Mouse (Mus musculus): ENCODE results near the gene Krr1. TPM values are rescaled to one million over a fixed set of nuclear protein-coding genes. Genes with fewer than 3 reads are reported as not detected.
"Not testable (repeated sequence)": the region's sequence is repeated elsewhere in the genome, so short reads cannot be mapped to it uniquely, and the experiment has no call there.

Gene Krr1
- polyA plus RNA-seq, 1 experiment = 8.9 TPM

- 79% methylated on average over 2 of the region's 2 CpGs for WGBS
- H3K4me3 ChIP-seq (ENCODE audit: control insufficient read depth, insufficient read depth, low read length) = no peak overlapping the region
- no peak for TF ChIP-seq POLR2A (IDR thresholded peaks at IDR 0.05; ENCODE audit: control insufficient read depth, extremely low read depth, insufficient read depth, low read length, poor library complexity)
- TF ChIP-seq CTCF (IDR thresholded peaks at IDR 0.05; ENCODE audit: borderline replicate concordance, control insufficient read depth, extremely low read depth, insufficient read depth, low read length, poor library complexity) = no peak
- H3K27me3 ChIP-seq (ENCODE audit: control insufficient read depth, insufficient read depth, low read length) = no peaks in the 10 kb centered on the region
- peaks cover 13% of the 10 kb centered on the region for H3K4me1 ChIP-seq (replicated peaks; ENCODE audit: control insufficient read depth, insufficient read depth, low read length)
- H3K27ac ChIP-seq (ENCODE audit: control insufficient read depth, insufficient read depth, low read length) = no peak overlapping the region
- no peaks in the 10 kb centered on the region for H3K36me3 ChIP-seq (ENCODE audit: control insufficient read depth, insufficient read depth, low read length)
- no peak for DNase-seq
These were observed 28.9 kb downstream of the Krr1 start for GRCm38 (mm10) chr10:112001350-112001749.

GRCm38 (mm10) chr10:112001756-112002520 is 29.5 kb downstream of the Krr1 start:
- no peak overlapping the region for H3K4me3 ChIP-seq (ENCODE audit: control insufficient read depth, insufficient read depth, low read length)
- peaks cover 13% of the 10 kb centered on the region for H3K4me1 ChIP-seq (replicated peaks; ENCODE audit: control insufficient read depth, insufficient read depth, low read length)
- peak overlapping the region; percentile 42; the same call in 1 of the 2 replicates for H3K27ac ChIP-seq (ENCODE audit: control insufficient read depth, insufficient read depth, low read length)
- H3K36me3 ChIP-seq (ENCODE audit: control insufficient read depth, insufficient read depth, low read length) = no peaks in the 10 kb centered on the region
- TF ChIP-seq CTCF (IDR thresholded peaks at IDR 0.05; ENCODE audit: borderline replicate concordance, control insufficient read depth, extremely low read depth, insufficient read depth, low read length, poor library complexity) (no peak), POLR2A (IDR thresholded peaks at IDR 0.05; ENCODE audit: control insufficient read depth, extremely low read depth, insufficient read depth, low read length, poor library complexity) (no peak)
- DNase-seq = peak; percentile 8
- WGBS = 17% methylated on average over 9 of the region's 9 CpGs
- H3K27me3 ChIP-seq (ENCODE audit: control insufficient read depth, insufficient read depth, low read length) = no peaks in the 10 kb centered on the region

- no peaks in the 10 kb centered on the region for H3K36me3 ChIP-seq (ENCODE audit: control insufficient read depth, insufficient read depth, low read length)
- H3K27me3 ChIP-seq (ENCODE audit: control insufficient read depth, insufficient read depth, low read length) = no peaks in the 10 kb centered on the region
- WGBS = 8% methylated on average over 9 of the region's 9 CpGs
- no peak for TF ChIP-seq POLR2A (IDR thresholded peaks at IDR 0.05; ENCODE audit: control insufficient read depth, extremely low read depth, insufficient read depth, low read length, poor library complexity)
- TF ChIP-seq CTCF (IDR thresholded peaks at IDR 0.05; ENCODE audit: borderline replicate concordance, control insufficient read depth, extremely low read depth, insufficient read depth, low read length, poor library complexity) = no peak
- DNase-seq = peak; percentile 58
- peak within 1 kb of the TSS; percentile 42; the same call in 1 of the 2 replicates for H3K27ac ChIP-seq (ENCODE audit: control insufficient read depth, insufficient read depth, low read length)
- H3K4me1 ChIP-seq (replicated peaks; ENCODE audit: control insufficient read depth, insufficient read depth, low read length) = peaks cover 13% of the 10 kb centered on the region
- H3K4me3 ChIP-seq (ENCODE audit: control insufficient read depth, insufficient read depth, low read length) = no peak within 1 kb of the TSS
These were observed 30.2 kb downstream of the Krr1 start, which contains the start of gene Glipr1 for GRCm38 (mm10) chr10:112002544-112003215. Gene Glipr1 (minus strand): TSS chr10:112002631.

GRCm38 (mm10) chr10:112009511-112009910 is 37.0 kb downstream of the Krr1 start:
- not testable (repeated sequence) for H3K27me3 ChIP-seq (ENCODE audit: control insufficient read depth, insufficient read depth, low read length); H3K27ac ChIP-seq (ENCODE audit: control insufficient read depth, insufficient read depth, low read length); H3K36me3 ChIP-seq (ENCODE audit: control insufficient read depth, insufficient read depth, low read length); H3K4me3 ChIP-seq (ENCODE audit: control insufficient read depth, insufficient read depth, low read length); DNase-seq; H3K4me1 ChIP-seq (replicated peaks; ENCODE audit: control insufficient read depth, insufficient read depth, low read length)
- WGBS = 69% methylated on average over 1 of the region's 1 CpGs

- H3K4me3 ChIP-seq (ENCODE audit: control insufficient read depth, insufficient read depth, low read length) = no peak overlapping the region
- H3K27ac ChIP-seq (ENCODE audit: control insufficient read depth, insufficient read depth, low read length) = no peak overlapping the region
- no peak for DNase-seq
- no peaks in the 10 kb centered on the region for H3K4me1 ChIP-seq (replicated peaks; ENCODE audit: control insufficient read depth, insufficient read depth, low read length)
- no peak for TF ChIP-seq CTCF (IDR thresholded peaks at IDR 0.05; ENCODE audit: borderline replicate concordance, control insufficient read depth, extremely low read depth, insufficient read depth, low read length, poor library complexity)
- TF ChIP-seq POLR2A (IDR thresholded peaks at IDR 0.05; ENCODE audit: control insufficient read depth, extremely low read depth, insufficient read depth, low read length, poor library complexity) = no peak
- no peaks in the 10 kb centered on the region for H3K36me3 ChIP-seq (ENCODE audit: control insufficient read depth, insufficient read depth, low read length)
- no peaks in the 10 kb centered on the region for H3K27me3 ChIP-seq (ENCODE audit: control insufficient read depth, insufficient read depth, low read length)
- WGBS = 59% methylated on average over 2 of the region's 2 CpGs
These were observed 51.1 kb downstream of the Krr1 start for GRCm38 (mm10) chr10:112023585-112023984.

- 80% methylated on average over 3 of the region's 3 CpGs for WGBS
These were observed 56.2 kb downstream of the Krr1 start for GRCm38 (mm10) chr10:112028689-112029088.

More at GRCm38 (mm10) chr10:112028689-112029088, 56.2 kb downstream of the Krr1 start:
- H3K27me3 ChIP-seq (ENCODE audit: control insufficient read depth, insufficient read depth, low read length); H3K4me1 ChIP-seq (replicated peaks; ENCODE audit: control insufficient read depth, insufficient read depth, low read length); DNase-seq; H3K27ac ChIP-seq (ENCODE audit: control insufficient read depth, insufficient read depth, low read length); H3K36me3 ChIP-seq (ENCODE audit: control insufficient read depth, insufficient read depth, low read length); H3K4me3 ChIP-seq (ENCODE audit: control insufficient read depth, insufficient read depth, low read length): not testable (repeated sequence)

Other genes starting within 250 kb of the Krr1 start
- gene Glipr1, start 30.0 kb downstream of the Krr1 start, polyA plus RNA-seq (2012; rRNA removed) = 40.5 and 62.2 TPM in 2 replicates
- not detected in 2 replicates for gene Glipr1l1, start 87.5 kb downstream of the Krr1 start, polyA plus RNA-seq (2012; rRNA removed)
- not detected in 2 replicates for gene Glipr1l2, start 110.7 kb downstream of the Krr1 start, polyA plus RNA-seq (2012; rRNA removed)
- not detected in 2 replicates for gene Glipr1l3, start 187.7 kb downstream of the Krr1 start, polyA plus RNA-seq (2012; rRNA removed)
- gene Caps2, start 191.0 kb downstream of the Krr1 start, polyA plus RNA-seq (2012; rRNA removed) = not detected in 2 replicates

Data from thymus, adult 2 months (tissue).